Mouse (Mus musculus) midbrain, embryonic 13.5 days (tissue): ENCODE data around the gene Lhfpl3. TPM values are rescaled to one million over a fixed set of nuclear protein-coding genes. Genes with fewer than 3 reads are reported as not detected.

Source experiments
- ATAC-seq: fragments of 200-750 bp; cut with Nextera tagmentation; 2 replicates; pipeline ENCODE4 v1.8.0; 2017; ENCODE audit warnings: mild to moderate bottlenecking, moderate TSS enrichment, moderate library complexity
- H3K27ac ChIP-seq: fragments of 300-500 bp; sonication (generic); 2 replicates; pipeline ENCODE4 v1.5.1; 2015; ENCODE audit warnings: inconsistent platforms, mild to moderate bottlenecking, moderate library complexity
- H3K27me3 ChIP-seq: fragments of 300-500 bp; sonication (generic); 2 replicates; pipeline ENCODE4 v1.6.1; 2015; ENCODE audit warnings: mild to moderate bottlenecking, inconsistent platforms
- H3K36me3 ChIP-seq: fragments of 300-500 bp; sonication (generic); 2 replicates; pipeline ENCODE4 v1.6.1; 2015; ENCODE audit warnings: mild to moderate bottlenecking, inconsistent platforms
- H3K4me1 ChIP-seq: fragments of 300-500 bp; sonication (generic); replicated peaks from 2 replicates; pipeline ENCODE4 v1.6.1; 2015; ENCODE audit warnings: inconsistent platforms
- H3K4me2 ChIP-seq: fragments of 300-500 bp; sonication (generic); replicated peaks from 2 replicates; pipeline ENCODE4 v1.6.1; 2015; ENCODE audit warnings: moderate library complexity, mild to moderate bottlenecking, inconsistent platforms
- H3K4me3 ChIP-seq: fragments of 300-500 bp; sonication (generic); replicated peaks from 2 replicates; pipeline ENCODE4 v1.5.1; 2015; ENCODE audit warnings: mild to moderate bottlenecking, inconsistent platforms
- H3K9ac ChIP-seq: fragments of 300-500 bp; sonication (generic); replicated peaks from 2 replicates; pipeline ENCODE4 v1.6.1; 2015; ENCODE audit warnings: mild to moderate bottlenecking, inconsistent platforms
- H3K9me3 ChIP-seq: fragments of 300-500 bp; sonication (generic); 2 replicates; pipeline ENCODE4 v1.6.1; 2016; ENCODE audit warnings: mild to moderate bottlenecking, inconsistent platforms
- WGBS: fragments of 180-500 bp; shearing (Covaris S2); methylation state at CpG from one replicate; pipeline ENCODE4 v1.1.7; 2015; 5-methylcytosine and 5-hydroxymethylcytosine counted together
- polyA plus RNA-seq: library from polyadenylated mRNA; unstranded; fragments of >200 nt; fragmentation: Nextera tagmentation; extraction: Ambion mirVana; gene quantifications from 2 replicates; pipeline ENCODE4 v1.2.1, GENCODE M21; 2015

Lhfpl3 gene
- polyA plus RNA-seq, 1 experiment from 2014 or later: 5.4 TPM

DNA sequence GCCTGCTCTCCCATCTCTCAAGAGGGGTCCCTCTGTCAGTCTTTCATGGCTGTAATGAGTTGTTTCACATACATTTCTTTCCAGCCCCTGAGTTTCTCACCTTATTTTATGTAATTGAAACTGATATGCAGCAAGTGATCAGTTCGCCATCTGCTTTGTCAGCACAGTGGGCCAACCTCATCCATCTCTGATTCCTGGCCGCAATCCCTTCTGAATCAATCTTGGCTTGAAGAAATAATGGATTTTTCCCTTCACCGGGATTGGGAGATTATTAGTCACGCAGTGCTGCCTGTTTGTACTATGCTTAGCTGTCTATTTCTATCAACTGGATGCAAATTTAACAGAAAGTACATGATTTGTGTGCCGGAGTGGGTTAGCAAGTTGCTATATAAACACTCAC lies 297.0 kb downstream of the Lhfpl3 start:
- H3K4me2 ChIP-seq: no peak overlapping the region
- H3K27me3 ChIP-seq: no peaks in the 10 kb centered on the region
- H3K9me3 ChIP-seq: no peaks in the 10 kb centered on the region
- WGBS: 84% methylated on average over 5 of the region's 5 CpGs
- no peaks in the 10 kb centered on the region for H3K4me1 ChIP-seq
- no peak overlapping the region for H3K9ac ChIP-seq
- H3K4me3 ChIP-seq: no peak overlapping the region
- H3K27ac ChIP-seq: no peak overlapping the region
- H3K36me3 ChIP-seq: no peaks in the 10 kb centered on the region
- ATAC-seq: no peak

- Histone ChIP-seq H3K4me3 (no peak overlapping the region), H3K27ac (no peak overlapping the region), H3K36me3 (no peaks in the 10 kb centered on the region), H3K9ac (no peak overlapping the region), H3K4me1 (peaks cover 8% of the 10 kb centered on the region; the same call in 1 of the 2 replicates), H3K27me3 (no peaks in the 10 kb centered on the region), H3K4me2 (no peak overlapping the region), H3K9me3 (no peaks in the 10 kb centered on the region)
- WGBS: 82% methylated on average over 7 of the region's 7 CpGs
- ATAC-seq: no peak
Observed at GRCm38 (mm10) chr5:23049083-23049663, 303.3 kb downstream of the Lhfpl3 start.

- Histone ChIP-seq H3K27me3 (no peaks in the 10 kb centered on the region), H3K4me1 (peaks cover 8% of the 10 kb centered on the region; the same call in 1 of the 2 replicates), H3K36me3 (no peaks in the 10 kb centered on the region), H3K9me3 (no peaks in the 10 kb centered on the region), H3K4me3 (no peak overlapping the region), H3K9ac (no peak overlapping the region), H3K27ac (no peak overlapping the region), H3K4me2 (no peak overlapping the region)
- ATAC-seq: peak; percentile 9
- 68% methylated on average over 5 of the region's 5 CpGs for WGBS
Observed at GRCm38 (mm10) chr5:23051458-23051857, 305.6 kb downstream of the Lhfpl3 start.

GRCm38 (mm10) chr5:23094894-23095293 lies 349.0 kb downstream of the Lhfpl3 start:
- Histone ChIP-seq H3K36me3 (no peaks in the 10 kb centered on the region), H3K4me3 (no peak overlapping the region), H3K27ac (no peak overlapping the region), H3K9ac (no peak overlapping the region), H3K9me3 (no peaks in the 10 kb centered on the region), H3K27me3 (no peaks in the 10 kb centered on the region), H3K4me1 (no peaks in the 10 kb centered on the region), H3K4me2 (no peak overlapping the region)
- WGBS: 69% methylated on average over 1 of the region's 1 CpGs
- ATAC-seq: no peak

DNA sequence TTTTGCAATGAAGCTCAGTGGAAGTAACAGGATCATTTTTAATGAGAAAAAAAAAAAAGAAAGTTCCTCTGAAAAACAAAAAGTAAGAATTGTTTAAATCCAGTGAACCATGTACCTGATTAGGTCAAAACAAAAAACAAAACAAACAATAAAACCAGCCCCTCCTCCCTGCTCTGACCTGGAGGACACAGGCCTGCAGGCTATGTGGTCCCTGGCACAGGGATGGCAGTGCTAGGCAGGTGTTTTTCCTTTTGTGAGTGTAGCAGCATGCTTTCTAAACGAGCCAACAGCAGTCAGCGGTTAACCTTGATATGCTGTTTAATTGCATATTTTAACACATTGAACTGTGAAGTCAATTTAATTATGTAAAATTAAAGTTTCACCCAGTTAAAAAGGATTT lies 360.7 kb downstream of the Lhfpl3 start:
- ATAC-seq: no peak
- Histone ChIP-seq H3K27ac (no peak overlapping the region), H3K27me3 (no peaks in the 10 kb centered on the region), H3K36me3 (no peaks in the 10 kb centered on the region), H3K9ac (no peak overlapping the region), H3K9me3 (no peaks in the 10 kb centered on the region), H3K4me3 (no peak overlapping the region), H3K4me1 (no peaks in the 10 kb centered on the region), H3K4me2 (no peak overlapping the region)
- WGBS: 67% methylated on average over 2 of the region's 2 CpGs

DNA sequence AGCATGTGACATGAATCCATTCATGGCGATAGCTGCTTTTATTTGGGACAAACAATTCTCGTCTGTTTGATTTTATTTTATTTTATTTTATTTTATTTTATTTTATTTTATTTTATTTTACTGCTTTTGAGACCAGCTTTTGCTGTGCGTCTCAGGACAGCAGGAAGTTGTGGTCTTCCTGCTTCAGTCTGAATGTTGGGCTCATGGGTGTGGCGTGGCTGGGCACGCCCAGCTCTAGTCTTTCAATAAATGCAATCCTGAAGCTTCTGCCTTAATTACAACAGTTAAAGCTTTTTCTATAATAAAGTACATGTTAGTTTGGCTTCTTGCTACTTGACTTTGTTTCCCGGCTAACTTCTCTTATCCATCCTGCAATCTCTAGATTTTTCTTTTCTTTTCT lies 365.4 kb downstream of the Lhfpl3 start:
- no peak for ATAC-seq

GRCm38 (mm10) chr5:23114249-23114648 lies 368.4 kb downstream of the Lhfpl3 start:
- WGBS: 90% methylated on average over 4 of the region's 4 CpGs
- no peak overlapping the region for H3K9ac ChIP-seq
- H3K27me3 ChIP-seq: no peaks in the 10 kb centered on the region
- no peak overlapping the region for H3K4me3 ChIP-seq
- no peaks in the 10 kb centered on the region for H3K9me3 ChIP-seq
- no peak for ATAC-seq
- H3K4me2 ChIP-seq: no peak overlapping the region
- H3K27ac ChIP-seq: no peak overlapping the region
- H3K36me3 ChIP-seq: no peaks in the 10 kb centered on the region
- H3K4me1 ChIP-seq: no peaks in the 10 kb centered on the region

More for the DNA sequence above, 365.4 kb downstream of the Lhfpl3 start:
- H3K9ac ChIP-seq: no peak overlapping the region
- no peak overlapping the region for H3K4me3 ChIP-seq
- no peak overlapping the region for H3K27ac ChIP-seq
- H3K9me3 ChIP-seq: no peaks in the 10 kb centered on the region
- 90% methylated on average over 6 of the region's 6 CpGs for WGBS
- H3K4me1 ChIP-seq: no peaks in the 10 kb centered on the region
- no peak overlapping the region for H3K4me2 ChIP-seq
- H3K36me3 ChIP-seq: no peaks in the 10 kb centered on the region
- H3K27me3 ChIP-seq: no peaks in the 10 kb centered on the region

GRCm38 (mm10) chr5:23126851-23127250 lies 381.0 kb downstream of the Lhfpl3 start:
- 23% methylated on average over 2 of the region's 2 CpGs for WGBS
- H3K27me3 ChIP-seq: no peaks in the 10 kb centered on the region
- H3K4me2 ChIP-seq: no peak overlapping the region
- no peaks in the 10 kb centered on the region for H3K4me1 ChIP-seq
- no peak for ATAC-seq
- no peak overlapping the region for H3K9ac ChIP-seq
- no peak overlapping the region for H3K4me3 ChIP-seq
- H3K9me3 ChIP-seq: no peaks in the 10 kb centered on the region
- no peaks in the 10 kb centered on the region for H3K36me3 ChIP-seq
- H3K27ac ChIP-seq: no peak overlapping the region

DNA sequence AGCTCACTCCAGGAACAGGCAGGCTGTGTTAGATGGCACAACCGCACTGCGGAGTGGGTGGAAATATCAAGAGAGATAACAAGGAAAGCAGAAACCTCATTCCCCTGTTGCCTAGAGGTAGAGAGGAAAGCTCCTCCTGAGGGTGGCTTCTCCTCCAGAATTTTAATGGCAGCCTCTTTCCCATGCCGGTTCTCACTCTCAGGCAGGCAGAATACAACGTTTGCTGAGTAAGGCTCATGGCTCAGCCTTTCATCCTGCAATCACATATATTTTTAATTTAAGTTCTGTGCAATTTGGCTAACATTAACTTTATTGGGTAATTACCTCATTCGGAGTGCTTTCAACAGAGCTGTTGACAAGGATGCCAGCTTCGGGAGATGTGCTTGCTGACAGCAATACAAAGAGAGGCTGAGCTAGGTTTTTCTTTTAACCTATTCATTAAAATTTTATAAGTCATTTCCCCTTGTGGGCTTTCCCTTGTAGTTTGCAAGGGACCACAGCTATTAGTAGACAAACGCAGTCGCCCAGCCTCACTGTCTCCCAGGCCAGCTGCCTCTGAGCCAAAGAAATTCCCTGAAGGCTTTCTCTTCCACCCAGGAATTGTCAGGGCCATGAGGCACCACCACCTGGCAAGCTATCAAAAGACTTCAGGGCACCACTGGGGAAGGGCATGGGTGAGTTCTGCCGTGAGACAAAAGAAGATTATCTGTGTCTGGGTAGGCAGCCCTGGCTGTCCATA lies 394.5 kb downstream of the Lhfpl3 start:
- WGBS: 51% methylated on average over 9 of the region's 9 CpGs
- H3K4me1 ChIP-seq: peaks cover 10% of the 10 kb centered on the region
- H3K27ac ChIP-seq: peak overlapping the region; percentile 73
- no peak overlapping the region for H3K4me2 ChIP-seq
- no peak overlapping the region for H3K4me3 ChIP-seq
- no peak overlapping the region for H3K9ac ChIP-seq
- no peaks in the 10 kb centered on the region for H3K36me3 ChIP-seq
- ATAC-seq: peak; percentile 74
- no peaks in the 10 kb centered on the region for H3K27me3 ChIP-seq
- H3K9me3 ChIP-seq: no peaks in the 10 kb centered on the region

- no peak overlapping the region for H3K4me2 ChIP-seq
- H3K9me3 ChIP-seq: no peaks in the 10 kb centered on the region
- 86% methylated on average over 4 of the region's 4 CpGs for WGBS
- no peaks in the 10 kb centered on the region for H3K36me3 ChIP-seq
- no peak overlapping the region for H3K9ac ChIP-seq
- ATAC-seq: no peak
- H3K4me1 ChIP-seq: no peaks in the 10 kb centered on the region
- no peaks in the 10 kb centered on the region for H3K27me3 ChIP-seq
- no peak overlapping the region for H3K4me3 ChIP-seq
- H3K27ac ChIP-seq: no peak overlapping the region
Observed at GRCm38 (mm10) chr5:23153210-23153609, 407.4 kb downstream of the Lhfpl3 start.

GRCm38 (mm10) chr5:23154439-23154838 lies 408.6 kb downstream of the Lhfpl3 start:
- no peaks in the 10 kb centered on the region for H3K4me1 ChIP-seq
- no peak overlapping the region for H3K4me2 ChIP-seq
- no peak overlapping the region for H3K4me3 ChIP-seq
- H3K27me3 ChIP-seq: no peaks in the 10 kb centered on the region
- no peaks in the 10 kb centered on the region for H3K36me3 ChIP-seq
- H3K9ac ChIP-seq: no peak overlapping the region
- WGBS: 80% methylated on average over 1 of the region's 1 CpGs
- no peak overlapping the region for H3K27ac ChIP-seq
- ATAC-seq: no peak
- H3K9me3 ChIP-seq: no peaks in the 10 kb centered on the region

- 11% methylated on average over 6 of the region's 6 CpGs for WGBS
- Histone ChIP-seq H3K4me1 (peaks cover 18% of the 10 kb centered on the region), H3K9ac (peak overlapping the region; percentile 21; the same call in 1 of the 2 replicates), H3K27ac (peak overlapping the region; percentile 61), H3K36me3 (no peaks in the 10 kb centered on the region), H3K27me3 (no peaks in the 10 kb centered on the region), H3K4me2 (peak overlapping the region; percentile 35), H3K4me3 (peak overlapping the region; percentile 8; the same call in 1 of the 2 replicates), H3K9me3 (no peaks in the 10 kb centered on the region)
- ATAC-seq: peak; percentile 74
Observed at GRCm38 (mm10) chr5:23165947-23166350, 420.1 kb downstream of the Lhfpl3 start.
